17 mouse cellular contexts compared by ENCODE assay signal in genomic region chr17:65703527-65704391, GRCm38 (mm10).
A peak's percentile ranks its signal among the peaks of the same experiment; 100 is the strongest.
DNase-seq lines count a peak whose midpoint lies in the region; ATAC-seq and TF ChIP-seq lines count a peak whose summit lies in the region.
"Had no signal": no experiment of that assay in that cellular context is flagged by ENCODE, and none has a peak within 500 bp of the region (broad histone marks: within the 10 kb centered on the region; RNA-seq: fewer than 3 reads in every experiment).

No protein-coding gene starts in this region.

- H3K4me2 ChIP-seq in kidney, embryonic 16.5 days (replicated peaks; ENCODE audit: low read depth, low read length) = no peak overlapping the region
- H3K4me2 ChIP-seq: embryonic facial prominence, embryonic 13.5 days; forebrain, embryonic 13.5 days; limb, embryonic 13.5 days had no signal

- no peak for ATAC-seq in kidney, embryonic 16.5 days (ENCODE audit: low FRiP score, low TSS enrichment)
- ATAC-seq: forebrain, embryonic 13.5 days; intestine, embryonic 16.5 days had no signal

- TF ChIP-seq POLR2A in kidney, adult 2 months (IDR thresholded peaks at IDR 0.05; ENCODE audit: low read depth, low read length) = no peak

- H3K36me3 ChIP-seq in kidney, adult 2 months (ENCODE audit: control insufficient read depth, insufficient read depth, low read length) = no peaks in the 10 kb centered on the region
- no peaks in the 10 kb centered on the region for H3K36me3 ChIP-seq in kidney, embryonic 16.5 days (ENCODE audit: insufficient read depth, low read length)
- H3K36me3 ChIP-seq in E14TG2a.4 (ENCODE audit: insufficient read depth, low read length) = 0 out of 2 replicates have a peak, but pooled peaks cover 4% of the 10 kb centered on the region
- H3K36me3 ChIP-seq: embryonic facial prominence, embryonic 13.5 days; limb, embryonic 13.5 days had no signal

- DNase-seq in adrenal gland, adult (ENCODE audit: inconsistent age in 2 of 2, low spot score in 1 of 2) = peak; percentile 59 to 83
- DNase-seq in adrenal gland, adult 8-10 months = no peak
- no peak for DNase-seq in kidney, adult 2 months
- peak; percentile 41 for DNase-seq in adipocyte (ENCODE audit: low spot score)
- no peak for DNase-seq in urinary bladder, postnatal 36 days (ENCODE audit: low spot score in 2 of 2)
- no peak for DNase-seq in left cerebral cortex, adult 18-20 months (ENCODE audit: low spot score in 2 of 2)
- DNase-seq: cerebellum, adult 11-12 months; heart, adult 18-20 months; layer of hippocampus, postnatal 36 days; lung, adult 2 months; right cerebral cortex, postnatal 14 days had no signal

- no peak overlapping the region for H3K9ac ChIP-seq in kidney, embryonic 16.5 days (replicated peaks; ENCODE audit: low read length)
- H3K9ac ChIP-seq: embryonic facial prominence, embryonic 13.5 days; forebrain, embryonic 13.5 days; limb, embryonic 13.5 days had no signal

- H3K9me3 ChIP-seq in kidney, embryonic 16.5 days (ENCODE audit: low read length) = no peaks in the 10 kb centered on the region
- no peaks in the 10 kb centered on the region for H3K9me3 ChIP-seq in E14TG2a.4 (ENCODE audit: low read length)
- H3K9me3 ChIP-seq: embryonic facial prominence, embryonic 13.5 days; forebrain, embryonic 13.5 days; limb, embryonic 13.5 days had no signal

- peak overlapping the region; percentile 49; the same call in 1 of the 2 replicates for H3K27ac ChIP-seq in kidney, adult 2 months (ENCODE audit: insufficient read depth, low read depth, low read length)
- H3K27ac ChIP-seq in kidney, embryonic 16.5 days (ENCODE audit: low read length) = no peak overlapping the region
- H3K27ac ChIP-seq: embryonic facial prominence, embryonic 13.5 days had no signal

- no peak for TF ChIP-seq CTCF in kidney, adult 2 months (conservative IDR thresholded peaks at IDR 0.05; ENCODE audit: insufficient read depth, insufficient read length, low read depth, low read length)
- no peak for TF ChIP-seq CTCF in E14TG2a.4 (conservative IDR thresholded peaks at IDR 0.05; ENCODE audit: low read length)

- no peak overlapping the region for H3K4me3 ChIP-seq in kidney, adult 2 months (ENCODE audit: insufficient read depth, low read depth, low read length)
- H3K4me3 ChIP-seq in kidney, embryonic 16.5 days (ENCODE audit: low read length) = no peak overlapping the region
- 0 out of 2 replicates have a peak overlapping the region, but pooled peaks have one; percentile 20 for H3K4me3 ChIP-seq in E14TG2a.4 (replicated peaks; ENCODE audit: low read length)
- H3K4me3 ChIP-seq: embryonic facial prominence, embryonic 13.5 days; forebrain, embryonic 13.5 days; limb, embryonic 13.5 days had no signal

- H3K4me1 ChIP-seq in kidney, adult 2 months (ENCODE audit: control insufficient read depth, insufficient read depth, low read length) = peaks cover 12% of the 10 kb centered on the region; the same call in 1 of the 2 replicates
- peaks cover 11% of the 10 kb centered on the region; the same call in 1 of the 2 replicates for H3K4me1 ChIP-seq in kidney, embryonic 16.5 days (ENCODE audit: insufficient read depth, low read length)
- H3K4me1 ChIP-seq in E14TG2a.4 (replicated peaks; ENCODE audit: low read depth, low read length) = peaks cover 69% of the 10 kb centered on the region

- no peaks in the 10 kb centered on the region for H3K27me3 ChIP-seq in kidney, adult 2 months (replicated peaks; ENCODE audit: control insufficient read depth, insufficient read depth, low read length)
- H3K27me3 ChIP-seq in kidney, embryonic 16.5 days (ENCODE audit: insufficient read depth, low read length) = no peaks in the 10 kb centered on the region
- no peaks in the 10 kb centered on the region for H3K27me3 ChIP-seq in E14TG2a.4 (ENCODE audit: insufficient read depth, low read length)
- H3K27me3 ChIP-seq: embryonic facial prominence, embryonic 13.5 days; forebrain, embryonic 13.5 days; limb, embryonic 13.5 days had no signal

- WGBS in kidney, adult 2 months = 70% methylated on average over 13 of the region's 13 CpGs
- WGBS in kidney, embryonic 16.5 days = 73% methylated on average over 13 of the region's 13 CpGs

Comparison
In these comparisons a context has a peak if more than half of its experiments do, and no peak if none do; other contexts are left out.
1. DNase-seq: peak in adrenal gland, adult (2 of 2) and adipocyte (single experiment); none in adrenal gland, adult 8-10 months (single experiment), kidney, adult 2 months (single experiment), urinary bladder, postnatal 36 days (0 of 2) and left cerebral cortex, adult 18-20 months (0 of 2).